Mouse (Mus musculus) liver, embryonic 13.5 days (tissue): Measurements from ENCODE around the gene Pak2. TPM values are rescaled to one million over a fixed set of nuclear protein-coding genes. Genes with fewer than 3 reads are reported as not detected.
A peak's percentile ranks its signal among the peaks of the same experiment; 100 is the strongest.
"Not testable (repeated sequence)": the region's sequence is repeated elsewhere in the genome, so short reads cannot be mapped to it uniquely, and the experiment has no call there.

Experiments
- ATAC-seq: fragments of 200-750 bp; cut with Nextera tagmentation; 2 replicates; pipeline ENCODE4 v1.8.0; 2017; ENCODE audit warnings: low read depth, mild to moderate bottlenecking, moderate number of reproducible peaks, moderate library complexity
- DNase-seq: peaks from one replicate; pipeline ENCODE4 v3.0.0; 2022
- H3K27ac ChIP-seq: fragments of 300-500 bp; sonication (generic); 2 replicates; pipeline ENCODE4 v1.5.1; 2015; ENCODE audit warnings: moderate library complexity, mild to moderate bottlenecking, inconsistent platforms
- H3K27me3 ChIP-seq: fragments of 300-500 bp; sonication (generic); 2 replicates; pipeline ENCODE4 v1.6.1; 2015; ENCODE audit warnings: mild to moderate bottlenecking, inconsistent platforms
- H3K36me3 ChIP-seq: fragments of 300-500 bp; sonication (generic); 2 replicates; pipeline ENCODE4 v1.6.1; 2015; ENCODE audit warnings: mild to moderate bottlenecking, inconsistent platforms
- H3K4me1 ChIP-seq: fragments of 300-500 bp; sonication (generic); replicated peaks from 2 replicates; pipeline ENCODE4 v1.6.1; 2015; ENCODE audit warnings: inconsistent platforms
- H3K4me2 ChIP-seq: fragments of 300-500 bp; sonication (generic); 2 replicates; pipeline ENCODE4 v1.6.1; 2015; ENCODE audit warnings: inconsistent platforms, mild to moderate bottlenecking, moderate library complexity
- H3K4me3 ChIP-seq: fragments of 300-500 bp; sonication (generic); replicated peaks from 2 replicates; pipeline ENCODE4 v1.5.1; 2015; ENCODE audit warnings: mild to moderate bottlenecking, inconsistent platforms
- H3K9ac ChIP-seq: fragments of 300-500 bp; sonication (generic); 2 replicates; pipeline ENCODE4 v1.6.1; 2015; ENCODE audit warnings: mild to moderate bottlenecking, inconsistent platforms
- H3K9me3 ChIP-seq: fragments of 300-500 bp; sonication (generic); replicated peaks from 2 replicates; pipeline ENCODE4 v1.6.1; 2016; ENCODE audit warnings: inconsistent platforms
- WGBS: fragments of 180-500 bp; shearing (Covaris S2); methylation state at CpG from one replicate; pipeline ENCODE4 v1.1.7; 2015; ENCODE audit not compliant: insufficient replicate concordance; 5-methylcytosine and 5-hydroxymethylcytosine counted together
- polyA plus RNA-seq: library from polyadenylated mRNA; unstranded; fragments of >200 nt; fragmentation: Nextera tagmentation; extraction: Ambion mirVana; gene quantifications from 2 replicates; pipeline ENCODE4 v1.2.1, GENCODE M21; 2015

The Pak2 gene
- polyA plus RNA-seq, 1 experiment from 2014 or later = 10.7 TPM

DNA sequence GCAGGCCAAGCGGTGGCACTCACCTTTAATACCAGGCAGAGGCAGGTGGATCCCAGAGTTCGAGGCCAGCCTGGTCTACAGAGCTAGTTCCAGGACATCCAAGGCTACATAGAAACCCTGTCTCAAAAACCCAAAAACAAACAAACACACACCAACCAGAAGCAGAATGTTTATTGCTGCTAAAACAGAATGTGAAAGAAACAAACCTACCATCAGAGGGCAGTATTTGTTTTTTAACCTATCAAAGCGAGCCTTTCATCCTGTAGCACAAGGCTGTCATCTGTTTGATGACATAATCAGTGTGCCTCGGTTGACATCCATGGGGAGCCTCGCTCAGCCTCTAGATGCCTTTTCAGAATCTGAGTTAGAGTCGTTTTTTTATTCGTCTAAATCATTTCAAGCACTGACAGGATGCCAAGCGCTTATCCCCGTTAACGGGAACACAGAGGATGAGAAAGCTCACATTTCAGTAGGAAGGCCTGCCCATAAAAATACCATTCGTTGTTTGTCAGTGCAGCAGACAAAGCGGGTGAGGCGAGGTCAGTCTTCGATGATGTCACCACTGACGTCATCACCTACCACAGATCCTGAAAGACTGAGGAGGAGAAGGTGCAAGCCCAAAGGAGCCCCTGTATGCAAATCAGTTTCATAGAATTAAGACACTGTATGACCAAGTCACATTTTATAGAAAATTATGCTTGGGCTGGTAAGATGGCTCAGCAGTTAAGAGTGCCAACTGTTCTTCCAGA, 32.0 kb upstream of the Pak2 start:
- Histone ChIP-seq H3K4me2 (no peak overlapping the region), H3K9ac (no peak overlapping the region), H3K9me3 (no peaks in the 10 kb centered on the region), H3K27me3 (no peaks in the 10 kb centered on the region), H3K27ac (no peak overlapping the region), H3K4me1 (peaks cover 39% of the 10 kb centered on the region), H3K36me3 (peaks cover 6% of the 10 kb centered on the region; the same call in 1 of the 2 replicates), H3K4me3 (no peak overlapping the region)
- ATAC-seq (no peak), DNase-seq (no peak)
- 64% methylated on average over 15 of the region's 15 CpGs for WGBS

DNA sequence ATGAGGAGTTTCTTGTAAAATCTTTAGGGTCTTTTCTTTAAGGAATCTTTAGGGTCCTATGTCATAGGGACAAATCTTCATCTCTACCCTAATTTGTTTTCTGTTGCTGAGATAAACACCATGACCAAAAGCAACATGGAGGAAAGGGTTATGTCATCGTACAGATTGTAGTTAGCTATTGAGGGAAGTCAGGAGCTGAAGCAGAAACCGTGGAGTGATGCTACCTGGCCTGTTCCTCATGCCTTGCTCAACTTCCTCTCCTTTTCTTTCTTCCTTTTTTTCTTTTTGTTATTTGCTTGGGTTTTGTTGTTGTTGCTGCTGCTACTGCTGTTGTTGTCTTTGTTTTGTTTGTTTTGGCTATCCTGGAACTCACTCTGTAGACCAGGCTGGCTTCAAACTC, 29.4 kb upstream of the Pak2 start:
- no peak overlapping the region for H3K9ac ChIP-seq
- peaks cover 6% of the 10 kb centered on the region; the same call in 1 of the 2 replicates for H3K36me3 ChIP-seq
- no peaks in the 10 kb centered on the region for H3K27me3 ChIP-seq
- no peaks in the 10 kb centered on the region for H3K9me3 ChIP-seq
- no peak overlapping the region for H3K27ac ChIP-seq
- WGBS = 30% methylated on average over 2 of the region's 2 CpGs
- peaks cover 17% of the 10 kb centered on the region for H3K4me1 ChIP-seq
- no peak overlapping the region for H3K4me3 ChIP-seq
- DNase-seq (no peak), ATAC-seq (no peak)
- no peak overlapping the region for H3K4me2 ChIP-seq

DNA sequence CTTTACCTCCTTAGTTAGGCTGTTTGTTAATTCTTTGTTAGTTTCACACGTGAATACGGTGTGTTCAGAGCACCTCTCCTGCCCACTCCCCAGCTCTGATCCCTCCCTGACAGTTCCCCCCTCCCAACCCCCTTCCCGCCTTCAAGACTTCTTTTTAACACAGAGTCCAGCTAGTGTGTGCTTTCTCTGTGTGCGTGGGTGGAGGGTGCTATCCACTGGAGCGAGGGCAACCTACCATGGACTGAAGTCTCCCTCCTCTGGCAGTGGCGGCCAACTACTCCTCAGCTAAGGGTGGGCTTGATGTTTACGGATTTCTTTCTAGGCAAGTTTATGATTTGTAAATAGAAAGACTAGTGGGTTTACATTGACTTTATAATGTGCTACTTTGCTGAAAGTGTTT, 29.0 kb upstream of the Pak2 start:
- 43% methylated on average over 7 of the region's 7 CpGs for WGBS
- ATAC-seq (no peak), DNase-seq (no peak)
- H3K9me3 ChIP-seq = no peaks in the 10 kb centered on the region
- H3K4me2 ChIP-seq = no peak overlapping the region
- H3K27me3 ChIP-seq = no peaks in the 10 kb centered on the region
- H3K36me3 ChIP-seq = peaks cover 6% of the 10 kb centered on the region; the same call in 1 of the 2 replicates
- no peak overlapping the region for H3K9ac ChIP-seq
- 0 out of 2 replicates have a peak overlapping the region, but pooled peaks have one; percentile 2 for H3K27ac ChIP-seq
- H3K4me1 ChIP-seq = peaks cover 13% of the 10 kb centered on the region
- H3K4me3 ChIP-seq = no peak overlapping the region

DNA sequence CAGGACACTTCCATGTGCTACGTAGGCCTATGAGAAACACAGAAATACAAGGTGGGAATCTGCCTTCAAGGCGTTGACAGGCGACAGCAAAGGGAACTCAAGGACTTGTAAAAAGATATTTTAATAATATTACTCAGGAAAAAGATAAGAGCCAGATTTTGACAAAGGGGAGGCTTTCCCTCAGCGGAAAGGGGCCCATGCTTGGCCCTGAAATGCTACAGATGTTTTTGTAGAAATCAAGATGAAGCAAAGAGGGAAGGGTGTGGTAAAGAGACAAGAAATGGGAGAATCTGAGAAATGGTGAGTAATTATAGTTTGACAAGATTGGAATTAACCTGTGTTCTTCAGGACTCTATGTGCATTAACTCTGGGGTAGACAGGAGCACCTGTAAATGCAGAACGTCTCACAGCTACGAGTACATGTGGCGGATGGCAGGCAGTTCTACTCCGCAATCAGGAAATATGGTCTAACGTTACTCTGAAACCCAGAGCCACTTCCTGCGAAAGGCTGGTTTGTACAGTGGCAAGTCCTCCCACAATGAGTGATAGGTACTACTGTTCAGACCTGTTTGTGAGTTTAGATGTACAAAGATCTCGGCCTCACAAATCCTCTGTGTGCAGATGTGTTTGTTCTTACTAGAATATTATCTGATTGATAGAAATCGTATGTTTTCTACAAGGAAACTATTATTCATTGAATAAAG, 28.4 kb upstream of the Pak2 start:
- WGBS = 23% methylated on average over 12 of the region's 12 CpGs
- ATAC-seq (no peak), DNase-seq (no peak)
- no peak overlapping the region for H3K4me2 ChIP-seq
- peak overlapping the region; percentile 32; the same call in 1 of the 2 replicates for H3K27ac ChIP-seq
- peaks cover 6% of the 10 kb centered on the region; the same call in 1 of the 2 replicates for H3K36me3 ChIP-seq
- no peaks in the 10 kb centered on the region for H3K9me3 ChIP-seq
- H3K27me3 ChIP-seq = no peaks in the 10 kb centered on the region
- H3K9ac ChIP-seq = no peak overlapping the region
- peaks cover 10% of the 10 kb centered on the region; the same call in 1 of the 2 replicates for H3K4me1 ChIP-seq
- no peak overlapping the region for H3K4me3 ChIP-seq

DNA sequence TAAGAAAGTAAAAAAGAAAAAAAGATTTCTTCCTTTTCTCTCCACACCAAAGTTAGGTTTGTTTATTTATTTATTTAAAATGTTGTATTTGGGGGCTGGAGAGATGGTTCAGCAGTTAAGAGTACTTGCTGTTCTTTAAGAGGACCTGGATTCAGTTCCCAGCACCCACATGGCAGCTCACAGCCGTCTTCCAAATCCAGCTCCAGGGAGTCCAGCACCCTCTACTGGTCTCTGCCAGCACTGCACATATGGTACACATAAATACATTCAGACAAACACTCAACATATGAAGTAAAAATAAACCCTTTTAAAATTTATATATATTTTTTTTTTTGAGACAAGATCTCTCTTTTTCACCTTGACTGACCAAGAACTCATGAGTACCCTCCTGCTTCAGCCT, 26.6 kb upstream of the Pak2 start:
- H3K36me3 ChIP-seq = peaks cover 6% of the 10 kb centered on the region; the same call in 1 of the 2 replicates
- no peak overlapping the region for H3K27ac ChIP-seq
- WGBS = 78% methylated on average over 1 of the region's 1 CpGs
- peaks cover 10% of the 10 kb centered on the region; the same call in 1 of the 2 replicates for H3K4me1 ChIP-seq
- no peak for ATAC-seq
- no peak overlapping the region for H3K9ac ChIP-seq
- DNase-seq = no peak
- no peaks in the 10 kb centered on the region for H3K9me3 ChIP-seq
- H3K27me3 ChIP-seq = no peaks in the 10 kb centered on the region
- H3K4me2 ChIP-seq = no peak overlapping the region
- H3K4me3 ChIP-seq = no peak overlapping the region

DNA sequence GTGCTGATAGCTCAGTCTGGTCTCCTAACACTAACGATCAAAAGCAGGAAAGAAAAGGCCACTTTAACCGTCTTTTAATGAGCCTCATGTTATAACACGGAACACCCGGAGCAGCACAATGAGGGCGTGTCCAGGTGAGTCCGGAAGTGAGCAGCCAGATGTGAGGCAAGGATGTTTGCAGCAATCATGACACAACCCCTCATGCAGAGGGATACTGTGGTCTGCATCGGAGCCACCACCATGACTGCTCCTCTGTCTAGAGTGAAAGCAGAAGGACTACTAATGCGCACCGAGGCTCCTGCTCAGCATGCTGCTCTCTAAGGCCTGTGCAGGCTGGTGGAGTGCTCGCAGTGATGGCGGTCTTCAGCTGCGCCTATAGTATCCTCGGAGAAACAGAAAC, 23.2 kb upstream of the Pak2 start:
- Histone ChIP-seq H3K9me3 (no peaks in the 10 kb centered on the region), H3K27ac (no peak overlapping the region), H3K4me2 (no peak overlapping the region), H3K36me3 (peaks cover 6% of the 10 kb centered on the region; the same call in 1 of the 2 replicates), H3K4me1 (peaks cover 21% of the 10 kb centered on the region), H3K4me3 (no peak overlapping the region), H3K27me3 (no peaks in the 10 kb centered on the region), H3K9ac (no peak overlapping the region)
- WGBS = 79% methylated on average over 13 of the region's 13 CpGs
- DNase-seq (no peak), ATAC-seq (no peak)

DNA sequence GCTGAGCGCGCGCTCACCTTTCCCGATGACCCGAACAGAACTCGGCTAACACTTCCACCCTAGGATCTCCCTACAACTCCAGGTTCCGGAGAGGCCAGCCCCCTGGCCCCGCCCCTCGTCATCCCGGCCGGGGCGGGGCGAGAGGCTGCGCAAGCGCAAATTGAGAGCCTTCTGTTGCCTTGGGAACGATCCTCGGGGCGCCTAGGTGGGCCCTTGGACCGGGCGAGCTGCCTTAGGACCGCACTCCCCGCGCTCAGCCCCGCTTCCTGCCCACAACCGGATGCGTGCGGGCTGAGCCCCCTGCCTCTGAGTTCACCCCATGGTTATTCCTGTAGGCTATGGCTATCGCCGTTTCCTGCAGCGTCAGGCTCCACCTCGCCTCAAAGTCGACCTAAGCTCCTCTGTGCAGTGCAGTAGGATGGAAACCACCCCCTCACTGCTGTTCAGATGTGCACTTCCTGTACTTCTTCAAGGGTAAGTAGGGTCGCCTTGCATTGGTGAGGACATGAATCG, 20.6 kb upstream of the Pak2 start, which contains the start of the genes Pigx and Cep19:
Gene Pigx, minus strand, starts transcription at position 103 of the 513 bp plus-strand sequence.
Gene Cep19, plus strand, starts transcription at position 163 of the 513 bp plus-strand sequence.
- H3K9me3 ChIP-seq = no peaks in the 10 kb centered on the region
- no peaks in the 10 kb centered on the region for H3K27me3 ChIP-seq
- peak within 1 kb of the TSS; percentile 80 for H3K27ac ChIP-seq
- under 1% methylated on average over 34 of the region's 34 CpGs for WGBS
- ATAC-seq (peak; percentile 95), DNase-seq (peak; percentile 87)
- peaks cover 18% of the 10 kb centered on the region for H3K4me1 ChIP-seq
- peak within 1 kb of the TSS; percentile 93 for H3K4me3 ChIP-seq
- 0 out of 2 replicates have a peak, but pooled peaks cover 4% of the 10 kb centered on the region for H3K36me3 ChIP-seq
- peak within 1 kb of the TSS; percentile 98 for H3K4me2 ChIP-seq
- H3K9ac ChIP-seq = peak within 1 kb of the TSS; percentile 91

DNA sequence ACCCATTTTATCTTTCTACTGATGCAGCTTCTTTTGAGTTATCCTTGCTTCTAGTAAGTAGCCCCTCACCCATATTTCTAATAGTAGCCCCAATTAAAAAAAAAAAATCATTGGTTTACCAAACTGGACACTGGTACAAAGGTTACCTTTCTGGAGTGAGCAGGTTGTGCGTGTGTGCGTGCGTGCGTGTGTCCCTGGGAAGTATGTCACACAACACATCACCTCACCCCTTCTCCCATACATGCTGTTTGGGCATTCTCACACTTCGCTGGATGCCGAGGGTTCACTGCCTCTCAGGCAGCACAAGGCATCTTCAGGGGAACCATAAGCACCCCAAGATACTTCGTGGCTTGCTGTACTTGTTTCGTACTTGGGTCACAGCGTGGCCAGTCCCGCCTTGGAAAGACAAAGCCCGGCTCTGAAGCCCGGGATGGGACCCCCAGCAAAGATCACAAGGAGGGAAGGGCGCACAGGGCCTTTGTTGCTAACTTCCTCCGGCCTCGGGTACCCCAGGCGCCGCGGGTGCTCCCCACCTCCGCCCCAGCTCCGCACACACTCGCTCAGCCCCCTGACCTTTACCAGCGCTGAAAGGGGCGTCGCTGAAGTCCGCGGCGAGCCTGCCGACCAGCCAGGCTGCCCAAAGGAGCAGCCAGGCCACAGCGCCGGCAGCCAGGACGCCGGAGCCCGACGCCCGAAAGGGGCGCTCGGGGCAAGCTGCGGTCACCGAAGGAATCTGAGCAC, 19.9 kb upstream of the Pak2 start:
- peak overlapping the region; percentile 91 for H3K9ac ChIP-seq
- ATAC-seq = peak; percentile 73
- H3K4me2 ChIP-seq = peak overlapping the region; percentile 98
- no peaks in the 10 kb centered on the region for H3K27me3 ChIP-seq
- H3K36me3 ChIP-seq = 0 out of 2 replicates have a peak, but pooled peaks cover 6% of the 10 kb centered on the region
- peak overlapping the region; percentile 80 for H3K27ac ChIP-seq
- H3K4me1 ChIP-seq = peaks cover 18% of the 10 kb centered on the region
- under 1% methylated on average over 39 of the region's 39 CpGs for WGBS
- no peak for DNase-seq
- no peaks in the 10 kb centered on the region for H3K9me3 ChIP-seq
- peak overlapping the region; percentile 93 for H3K4me3 ChIP-seq

DNA sequence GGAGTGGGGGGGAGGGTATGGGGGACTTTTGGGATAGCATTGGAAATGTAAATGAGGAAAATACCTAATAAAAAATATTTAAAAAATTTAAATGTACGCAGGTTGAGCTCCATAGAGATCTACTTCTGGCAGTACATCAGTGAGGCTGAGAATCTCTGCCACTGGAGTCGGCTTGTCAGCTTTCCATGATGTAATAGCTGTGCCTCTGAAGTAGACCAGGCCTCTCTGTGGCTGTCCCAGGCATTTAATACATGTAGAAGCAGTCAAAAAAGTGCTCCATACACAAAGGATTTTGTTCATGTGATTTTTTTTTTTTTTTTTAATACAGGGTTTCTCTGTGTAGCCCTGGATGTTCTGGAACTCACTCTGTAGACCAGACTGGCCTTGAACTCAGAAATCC, 18.6 kb upstream of the Pak2 start:
- not testable (repeated sequence) for H3K36me3 ChIP-seq, H3K4me3 ChIP-seq, DNase-seq, H3K27ac ChIP-seq, ATAC-seq, H3K9ac ChIP-seq, H3K9me3 ChIP-seq, H3K27me3 ChIP-seq, H3K4me2 ChIP-seq
- 77% methylated on average over 2 of the region's 2 CpGs for WGBS
- peaks cover 18% of the 10 kb centered on the region for H3K4me1 ChIP-seq

DNA sequence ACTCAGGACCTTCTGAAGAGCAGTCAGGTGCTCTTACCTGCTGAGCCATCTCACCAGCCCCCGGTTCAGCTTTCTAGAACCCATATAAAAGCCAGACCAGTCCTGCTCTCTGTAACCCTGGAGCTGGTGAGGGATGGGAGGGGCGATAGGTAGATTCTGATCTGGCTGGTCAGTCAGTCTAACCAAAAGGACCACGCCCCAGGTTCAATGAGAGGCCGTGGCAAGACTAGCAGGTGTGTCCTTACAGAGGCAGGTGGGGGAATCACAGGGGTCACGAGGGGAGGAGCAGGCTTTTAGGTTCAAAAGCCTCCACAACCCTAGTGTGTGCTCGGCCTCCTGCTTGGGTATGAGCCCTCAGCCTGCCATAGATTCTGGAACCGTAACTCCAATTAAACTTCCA, 12.3 kb upstream of the Pak2 start:
- H3K4me1 ChIP-seq = peaks cover 5% of the 10 kb centered on the region; the same call in 1 of the 2 replicates
- no peak overlapping the region for H3K4me2 ChIP-seq
- DNase-seq = no peak
- H3K36me3 ChIP-seq = peaks cover 23% of the 10 kb centered on the region; the same call in 1 of the 2 replicates
- no peaks in the 10 kb centered on the region for H3K9me3 ChIP-seq
- H3K9ac ChIP-seq = no peak overlapping the region
- H3K27ac ChIP-seq = no peak overlapping the region
- no peak for ATAC-seq
- H3K4me3 ChIP-seq = no peak overlapping the region
- WGBS = 79% methylated on average over 7 of the region's 7 CpGs
- no peaks in the 10 kb centered on the region for H3K27me3 ChIP-seq
